Mouse (Mus musculus): ENCODE results near the gene Phactr1. TPM values are rescaled to one million over a fixed set of nuclear protein-coding genes. Genes with fewer than 3 reads are reported as not detected.

Gene Phactr1
- polyA plus RNA-seq, 1 experiment from 2014 or later: 12.6 TPM

- 50% methylated on average over 6 of the region's 6 CpGs for WGBS
- no peaks in the 10 kb centered on the region for H3K9me3 ChIP-seq (replicated peaks; ENCODE audit: control insufficient read depth, low read length)
- no peaks in the 10 kb centered on the region for H3K27me3 ChIP-seq (ENCODE audit: control insufficient read depth, insufficient read depth, low read length)
- H3K4me1 ChIP-seq (ENCODE audit: control insufficient read depth, insufficient read depth, low read length): no peaks in the 10 kb centered on the region
- no peak overlapping the region for H3K4me2 ChIP-seq (ENCODE audit: low read depth, low read length)
- no peaks in the 10 kb centered on the region for H3K36me3 ChIP-seq (replicated peaks; ENCODE audit: control insufficient read depth, insufficient read depth, low read depth, low read length)
- DNase-seq (ENCODE audit: low spot score) (no peak), ATAC-seq (replicated peaks; ENCODE audit: insufficient number of reproducible peaks, low FRiP score, low TSS enrichment, low read depth) (no peak)
- no peak overlapping the region for H3K27ac ChIP-seq (replicated peaks; ENCODE audit: low read depth, low read length)
- no peak overlapping the region for H3K9ac ChIP-seq (replicated peaks; ENCODE audit: low read length)
- no peak overlapping the region for H3K4me3 ChIP-seq (ENCODE audit: low read depth, low read length)
Measured at GRCm38 (mm10) chr13:43055136-43055535, 374.7 kb downstream of the Phactr1 start.

DNA sequence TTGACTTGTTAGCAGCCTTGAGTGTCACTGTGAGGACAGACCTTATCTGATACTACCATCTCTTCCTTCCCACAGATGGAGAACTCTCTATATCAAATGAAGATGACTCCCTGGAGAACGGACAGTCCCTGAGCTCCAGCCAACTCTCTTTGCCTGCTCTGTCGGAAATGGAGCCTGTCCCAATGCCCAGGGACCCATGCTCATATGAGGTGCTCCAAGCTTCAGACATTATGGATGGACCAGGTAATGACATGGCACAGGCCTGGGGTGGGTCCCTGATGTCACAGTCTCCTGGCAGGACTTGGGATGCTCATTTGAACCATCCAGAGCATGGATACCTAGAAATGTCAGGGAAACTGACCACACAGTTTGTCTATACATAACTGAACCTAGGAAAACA is 376.7 kb downstream of the Phactr1 start:
- Histone ChIP-seq H3K4me3 (ENCODE audit: low read depth, low read length) (no peak overlapping the region), H3K9me3 (replicated peaks; ENCODE audit: control insufficient read depth, low read length) (no peaks in the 10 kb centered on the region), H3K4me2 (ENCODE audit: low read depth, low read length) (no peak overlapping the region), H3K27me3 (ENCODE audit: control insufficient read depth, insufficient read depth, low read length) (no peaks in the 10 kb centered on the region), H3K4me1 (ENCODE audit: control insufficient read depth, insufficient read depth, low read length) (no peaks in the 10 kb centered on the region), H3K9ac (replicated peaks; ENCODE audit: low read length) (no peak overlapping the region), H3K27ac (replicated peaks; ENCODE audit: low read depth, low read length) (no peak overlapping the region), H3K36me3 (replicated peaks; ENCODE audit: control insufficient read depth, insufficient read depth, low read depth, low read length) (no peaks in the 10 kb centered on the region)
- ATAC-seq (replicated peaks; ENCODE audit: insufficient number of reproducible peaks, low FRiP score, low TSS enrichment, low read depth) (no peak), DNase-seq (ENCODE audit: low spot score) (no peak)
- WGBS: 87% methylated on average over 2 of the region's 2 CpGs

GRCm38 (mm10) chr13:43063355-43063754 is 382.9 kb downstream of the Phactr1 start:
- no peak overlapping the region for H3K4me2 ChIP-seq (ENCODE audit: low read depth, low read length)
- H3K9me3 ChIP-seq (replicated peaks; ENCODE audit: control insufficient read depth, low read length): no peaks in the 10 kb centered on the region
- DNase-seq (ENCODE audit: low spot score) (no peak), ATAC-seq (replicated peaks; ENCODE audit: insufficient number of reproducible peaks, low FRiP score, low TSS enrichment, low read depth) (no peak)
- no peak overlapping the region for H3K27ac ChIP-seq (replicated peaks; ENCODE audit: low read depth, low read length)
- no peak overlapping the region for H3K9ac ChIP-seq (replicated peaks; ENCODE audit: low read length)
- H3K27me3 ChIP-seq (ENCODE audit: control insufficient read depth, insufficient read depth, low read length): no peaks in the 10 kb centered on the region
- no peaks in the 10 kb centered on the region for H3K36me3 ChIP-seq (replicated peaks; ENCODE audit: control insufficient read depth, insufficient read depth, low read depth, low read length)
- 53% methylated on average over 4 of the region's 4 CpGs for WGBS
- H3K4me3 ChIP-seq (ENCODE audit: low read depth, low read length): no peak overlapping the region
- H3K4me1 ChIP-seq (ENCODE audit: control insufficient read depth, insufficient read depth, low read length): no peaks in the 10 kb centered on the region

GRCm38 (mm10) chr13:43068716-43069265 is 388.4 kb downstream of the Phactr1 start:
- no peak overlapping the region for H3K27ac ChIP-seq (replicated peaks; ENCODE audit: low read depth, low read length)
- H3K4me1 ChIP-seq (ENCODE audit: control insufficient read depth, insufficient read depth, low read length): no peaks in the 10 kb centered on the region
- H3K4me2 ChIP-seq (ENCODE audit: low read depth, low read length): no peak overlapping the region
- H3K9me3 ChIP-seq (replicated peaks; ENCODE audit: control insufficient read depth, low read length): no peaks in the 10 kb centered on the region
- 82% methylated on average over 8 of the region's 8 CpGs for WGBS
- H3K9ac ChIP-seq (replicated peaks; ENCODE audit: low read length): no peak overlapping the region
- no peaks in the 10 kb centered on the region for H3K36me3 ChIP-seq (replicated peaks; ENCODE audit: control insufficient read depth, insufficient read depth, low read depth, low read length)
- no peak for DNase-seq (ENCODE audit: low spot score)
- H3K4me3 ChIP-seq (ENCODE audit: low read depth, low read length): no peak overlapping the region
- no peak for ATAC-seq (replicated peaks; ENCODE audit: insufficient number of reproducible peaks, low FRiP score, low TSS enrichment, low read depth)
- no peaks in the 10 kb centered on the region for H3K27me3 ChIP-seq (ENCODE audit: control insufficient read depth, insufficient read depth, low read length)

DNA sequence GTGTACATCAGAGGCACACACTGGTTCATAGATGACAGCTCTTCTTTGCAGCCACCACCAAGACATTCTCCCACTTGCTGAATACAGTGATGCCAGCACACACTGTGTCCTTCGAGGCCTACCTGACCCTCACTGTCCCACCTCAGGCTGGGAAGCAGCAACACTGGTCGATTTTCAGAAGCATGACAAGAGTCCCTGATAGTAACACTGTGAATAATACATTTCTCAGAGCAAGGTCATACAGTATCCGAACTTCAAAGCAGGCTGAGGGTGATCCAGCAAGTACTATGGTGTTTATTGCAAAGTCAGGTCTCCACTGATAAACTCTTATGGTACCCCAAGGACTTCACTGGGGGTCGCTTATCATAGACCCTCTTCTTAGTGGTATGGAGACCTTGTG is 390.1 kb downstream of the Phactr1 start:
- H3K9me3 ChIP-seq (replicated peaks; ENCODE audit: control insufficient read depth, low read length): no peaks in the 10 kb centered on the region
- ATAC-seq (replicated peaks; ENCODE audit: insufficient number of reproducible peaks, low FRiP score, low TSS enrichment, low read depth): no peak
- 80% methylated on average over 4 of the region's 4 CpGs for WGBS
- H3K27me3 ChIP-seq (ENCODE audit: control insufficient read depth, insufficient read depth, low read length): no peaks in the 10 kb centered on the region
- H3K4me3 ChIP-seq (ENCODE audit: low read depth, low read length): no peak overlapping the region
- H3K9ac ChIP-seq (replicated peaks; ENCODE audit: low read length): no peak overlapping the region
- no peak for DNase-seq (ENCODE audit: low spot score)
- H3K36me3 ChIP-seq (replicated peaks; ENCODE audit: control insufficient read depth, insufficient read depth, low read depth, low read length): no peaks in the 10 kb centered on the region
- H3K4me2 ChIP-seq (ENCODE audit: low read depth, low read length): no peak overlapping the region
- H3K27ac ChIP-seq (replicated peaks; ENCODE audit: low read depth, low read length): no peak overlapping the region
- H3K4me1 ChIP-seq (ENCODE audit: control insufficient read depth, insufficient read depth, low read length): no peaks in the 10 kb centered on the region

- Histone ChIP-seq H3K27ac (replicated peaks; ENCODE audit: low read depth, low read length) (no peak overlapping the region), H3K4me2 (ENCODE audit: low read depth, low read length) (no peak overlapping the region), H3K4me1 (ENCODE audit: control insufficient read depth, insufficient read depth, low read length) (no peaks in the 10 kb centered on the region), H3K36me3 (replicated peaks; ENCODE audit: control insufficient read depth, insufficient read depth, low read depth, low read length) (no peaks in the 10 kb centered on the region), H3K27me3 (ENCODE audit: control insufficient read depth, insufficient read depth, low read length) (no peaks in the 10 kb centered on the region), H3K4me3 (ENCODE audit: low read depth, low read length) (no peak overlapping the region), H3K9ac (replicated peaks; ENCODE audit: low read length) (no peak overlapping the region), H3K9me3 (replicated peaks; ENCODE audit: control insufficient read depth, low read length) (no peaks in the 10 kb centered on the region)
- 94% methylated on average over 2 of the region's 2 CpGs for WGBS
- DNase-seq (ENCODE audit: low spot score): no peak
- ATAC-seq (replicated peaks; ENCODE audit: insufficient number of reproducible peaks, low FRiP score, low TSS enrichment, low read depth): no peak
Measured at GRCm38 (mm10) chr13:43070971-43071370, 390.5 kb downstream of the Phactr1 start.

- DNase-seq (ENCODE audit: low spot score) (no peak), ATAC-seq (replicated peaks; ENCODE audit: insufficient number of reproducible peaks, low FRiP score, low TSS enrichment, low read depth) (no peak)
- H3K4me3 ChIP-seq (ENCODE audit: low read depth, low read length): no peak overlapping the region
- H3K9me3 ChIP-seq (replicated peaks; ENCODE audit: control insufficient read depth, low read length): no peaks in the 10 kb centered on the region
- no peak overlapping the region for H3K9ac ChIP-seq (replicated peaks; ENCODE audit: low read length)
- no peaks in the 10 kb centered on the region for H3K36me3 ChIP-seq (replicated peaks; ENCODE audit: control insufficient read depth, insufficient read depth, low read depth, low read length)
- 72% methylated on average over 6 of the region's 6 CpGs for WGBS
- H3K4me1 ChIP-seq (ENCODE audit: control insufficient read depth, insufficient read depth, low read length): no peaks in the 10 kb centered on the region
- no peaks in the 10 kb centered on the region for H3K27me3 ChIP-seq (ENCODE audit: control insufficient read depth, insufficient read depth, low read length)
- H3K4me2 ChIP-seq (ENCODE audit: low read depth, low read length): no peak overlapping the region
- no peak overlapping the region for H3K27ac ChIP-seq (replicated peaks; ENCODE audit: low read depth, low read length)
Measured at GRCm38 (mm10) chr13:43075456-43075855, 395.0 kb downstream of the Phactr1 start.

- Histone ChIP-seq H3K4me1 (ENCODE audit: control insufficient read depth, insufficient read depth, low read length) (no peaks in the 10 kb centered on the region), H3K36me3 (replicated peaks; ENCODE audit: control insufficient read depth, insufficient read depth, low read depth, low read length) (no peaks in the 10 kb centered on the region), H3K27me3 (ENCODE audit: control insufficient read depth, insufficient read depth, low read length) (no peaks in the 10 kb centered on the region), H3K9me3 (replicated peaks; ENCODE audit: control insufficient read depth, low read length) (no peaks in the 10 kb centered on the region), H3K4me3 (ENCODE audit: low read depth, low read length) (no peak overlapping the region), H3K9ac (replicated peaks; ENCODE audit: low read length) (no peak overlapping the region), H3K4me2 (ENCODE audit: low read depth, low read length) (no peak overlapping the region), H3K27ac (replicated peaks; ENCODE audit: low read depth, low read length) (no peak overlapping the region)
- WGBS: 85% methylated on average over 9 of the region's 9 CpGs
- ATAC-seq (replicated peaks; ENCODE audit: insufficient number of reproducible peaks, low FRiP score, low TSS enrichment, low read depth) (no peak), DNase-seq (ENCODE audit: low spot score) (no peak)
Measured at GRCm38 (mm10) chr13:43077485-43077884, 397.1 kb downstream of the Phactr1 start.

All from embryonic facial prominence, embryonic 11.5 days (tissue).